Mouse (Mus musculus): ENCODE measurements around the gene AU022252.

DNA sequence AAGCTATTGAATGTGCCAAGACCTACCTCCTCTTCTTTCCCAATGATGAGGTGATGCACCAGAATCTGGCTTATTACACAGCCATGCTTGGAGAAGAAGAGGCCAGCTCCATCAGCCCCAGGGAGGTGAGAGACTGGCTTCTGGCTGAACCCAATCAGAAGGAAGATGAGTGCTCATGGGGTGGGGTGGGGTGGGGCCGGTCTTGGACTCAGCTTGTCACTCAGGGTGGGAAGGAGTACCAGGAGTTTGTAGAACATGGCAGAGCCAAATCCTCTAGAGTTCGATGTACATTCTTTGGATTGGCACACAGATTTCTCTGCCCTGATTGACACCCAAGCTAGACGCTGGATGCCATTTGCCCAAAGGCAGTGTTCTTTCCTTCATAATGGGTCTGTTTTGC is 6.1 kb upstream of the AU022252 start:
- TF ChIP-seq CTCF (IDR thresholded peaks at IDR 0.05; ENCODE audit: borderline replicate concordance, insufficient read depth, low read depth, low read length), result no peak
- no peak for TF ChIP-seq POLR2A (IDR thresholded peaks at IDR 0.05; ENCODE audit: borderline replicate concordance, insufficient read depth, low read length)
